Mouse (Mus musculus) layer of hippocampus, adult 18-20 months (tissue): ENCODE measurements around the gene Syngr3. TPM values are rescaled to one million over a fixed set of nuclear protein-coding genes. Genes with fewer than 3 reads are reported as not detected.
"Not testable (repeated sequence)": the region's sequence is repeated elsewhere in the genome, so short reads cannot be mapped to it uniquely, and the experiment has no call there.

Experiments used
- DNase-seq, 2 experiments: peaks; one replicate each; pipeline ENCODE4 v3.0.0; 2022; ENCODE audit warnings: low spot score in 2 of 2
- total RNA-seq, 2 experiments: library from RNA; stranded (reverse); gene quantifications; 2 replicates each; pipeline ENCODE4 v1.2.3; 2021

The Syngr3 gene
- total RNA-seq, 2 experiments from 2014 or later: 159 to 169 TPM

DNA sequence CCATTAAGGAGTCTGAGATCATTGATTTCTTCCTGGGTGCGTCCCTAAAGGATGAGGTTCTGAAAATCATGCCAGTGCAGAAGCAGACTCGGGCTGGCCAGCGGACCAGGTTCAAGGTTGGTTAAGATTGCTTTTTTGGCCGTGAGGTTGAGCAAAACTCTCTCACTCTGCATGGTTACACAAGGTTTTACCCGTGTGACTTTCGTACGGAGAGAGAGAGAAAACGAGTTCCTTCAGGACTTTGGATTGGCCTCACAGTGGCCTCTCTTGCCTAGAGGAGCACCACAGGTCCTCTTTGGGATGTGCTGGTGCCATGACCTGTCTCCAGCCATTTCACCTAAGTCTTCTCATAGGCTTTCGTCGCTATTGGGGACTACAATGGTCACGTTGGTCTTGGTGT is 30.9 kb upstream of the Syngr3 start:
- DNase-seq: not testable (repeated sequence)

DNA sequence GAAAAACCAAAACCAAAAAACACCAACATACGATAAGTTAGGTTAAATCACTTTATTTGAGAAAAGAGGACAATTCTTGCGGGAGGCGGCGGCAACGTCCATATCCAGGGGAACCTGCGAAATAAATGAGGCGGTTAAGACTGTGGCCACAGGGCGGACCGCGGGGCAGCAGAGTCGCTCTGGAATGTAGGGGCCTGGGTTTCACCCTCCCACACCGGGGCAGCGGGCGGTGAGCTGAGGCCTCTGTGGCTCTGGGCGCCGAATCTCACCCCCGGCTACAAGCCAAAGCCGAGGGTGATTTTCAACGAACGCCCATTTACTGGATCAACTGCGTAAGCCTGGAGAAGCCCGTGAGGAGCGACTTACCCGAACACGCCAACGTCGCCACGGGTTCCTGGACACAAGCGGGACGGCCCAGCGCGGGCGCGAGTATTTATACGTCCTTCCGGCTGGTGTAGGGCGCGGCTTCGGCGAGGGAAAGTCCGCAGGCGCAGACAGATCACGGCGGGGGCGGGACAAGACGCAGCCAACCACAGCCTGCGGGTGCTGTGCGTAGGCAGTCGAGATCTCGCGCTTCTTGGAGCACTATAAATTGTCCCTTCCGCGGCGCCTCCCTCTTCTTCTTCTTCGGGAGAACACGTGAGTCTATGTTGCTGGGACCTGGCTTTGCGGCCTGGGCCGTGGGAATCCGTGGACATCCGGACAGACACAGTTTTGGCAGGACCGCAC is 29.9 kb upstream of the Syngr3 start:
- peak; percentile 97 to 99 for DNase-seq

DNA sequence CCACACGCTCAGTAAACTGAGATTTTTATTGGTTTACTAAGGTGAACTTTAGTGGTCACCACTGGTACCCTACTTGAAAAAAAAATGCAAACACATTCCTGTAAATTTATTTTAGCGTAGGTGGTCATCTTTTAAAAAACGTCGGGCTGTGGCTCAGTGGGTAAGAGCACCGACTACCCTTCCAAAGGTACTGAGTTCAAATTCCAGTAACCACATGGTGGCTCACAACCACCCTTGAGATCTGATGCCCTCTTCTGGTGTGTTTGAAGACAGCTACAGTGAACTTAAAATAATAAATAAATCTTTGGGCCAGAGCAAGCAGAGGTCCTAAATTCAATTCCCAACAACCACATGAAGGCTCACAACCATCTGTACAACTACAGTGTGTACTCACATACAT is 29.2 kb upstream of the Syngr3 start:
- not testable (repeated sequence) for DNase-seq

DNA sequence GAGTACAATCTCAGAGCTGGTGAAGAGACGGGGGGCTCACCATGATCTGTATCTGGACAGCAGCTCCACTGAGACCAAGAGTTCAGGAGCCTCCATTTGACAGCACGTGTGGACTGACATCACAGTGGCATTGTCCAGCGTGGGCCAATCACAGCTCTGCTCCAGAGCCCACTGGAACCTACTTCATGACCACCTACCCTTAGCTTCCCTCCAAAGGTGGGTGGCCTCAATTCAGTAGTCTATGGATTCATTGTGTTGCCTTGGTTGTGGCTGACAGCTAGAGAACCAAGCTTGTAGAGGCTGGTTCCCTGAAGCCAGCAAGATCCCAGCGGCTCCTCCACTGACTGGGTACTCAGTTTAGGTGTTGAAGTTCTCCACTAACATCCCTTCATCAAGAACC is 28.2 kb upstream of the Syngr3 start, which contains the start of the genes Rnf151 and Rps2:
Rnf151 (minus strand) TSS at position 121 of the 400 bp plus-strand sequence.
Rps2 (plus strand) TSS at position 174 of the 400 bp plus-strand sequence.
- no peak for DNase-seq

DNA sequence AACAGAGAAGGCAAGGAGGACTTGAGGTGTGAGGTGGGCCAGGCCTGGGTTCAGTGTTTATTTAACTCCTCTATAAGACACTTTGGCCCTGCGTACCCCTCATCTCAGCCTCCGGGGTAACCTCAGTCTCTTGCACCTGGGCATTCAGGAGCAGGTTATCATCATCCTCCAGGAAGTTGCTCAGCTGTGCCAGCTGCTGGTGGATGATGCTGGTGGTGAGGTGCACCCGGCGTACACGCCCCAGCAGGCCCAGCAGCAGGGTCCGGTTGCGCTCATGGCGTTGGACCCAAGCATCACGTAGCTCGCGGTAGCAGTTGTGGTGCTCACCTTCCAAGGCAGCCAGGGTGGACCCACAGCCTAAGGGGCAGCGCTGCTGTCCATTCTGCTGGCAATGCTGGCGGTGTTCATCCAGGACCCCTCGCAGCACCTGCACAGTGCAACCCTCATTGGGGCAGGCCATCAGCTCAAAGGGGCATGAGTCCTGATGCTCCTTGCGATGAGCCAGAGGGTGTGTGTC is 26.5 kb upstream of the Syngr3 start:
- no peak for DNase-seq

DNA sequence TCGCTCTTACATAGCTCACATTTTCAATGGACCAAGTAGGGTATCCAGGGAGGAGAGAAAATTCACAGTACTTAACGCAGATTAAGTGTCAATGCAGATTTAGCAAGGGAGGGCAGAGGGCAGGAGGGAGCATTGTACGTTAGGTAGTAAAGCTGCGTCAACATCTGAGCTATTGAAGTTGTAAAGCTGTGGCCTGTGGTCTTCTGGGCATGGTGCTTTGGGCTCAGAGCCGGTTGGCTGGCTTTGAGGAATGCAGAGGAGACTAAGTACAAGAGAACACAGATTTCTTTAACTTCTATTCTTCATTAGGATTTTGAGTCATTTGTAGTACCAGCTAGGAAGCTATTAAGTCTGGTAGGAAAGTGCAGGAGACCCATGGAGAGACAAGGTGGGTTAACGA is 25.8 kb upstream of the Syngr3 start:
- no peak for DNase-seq

DNA sequence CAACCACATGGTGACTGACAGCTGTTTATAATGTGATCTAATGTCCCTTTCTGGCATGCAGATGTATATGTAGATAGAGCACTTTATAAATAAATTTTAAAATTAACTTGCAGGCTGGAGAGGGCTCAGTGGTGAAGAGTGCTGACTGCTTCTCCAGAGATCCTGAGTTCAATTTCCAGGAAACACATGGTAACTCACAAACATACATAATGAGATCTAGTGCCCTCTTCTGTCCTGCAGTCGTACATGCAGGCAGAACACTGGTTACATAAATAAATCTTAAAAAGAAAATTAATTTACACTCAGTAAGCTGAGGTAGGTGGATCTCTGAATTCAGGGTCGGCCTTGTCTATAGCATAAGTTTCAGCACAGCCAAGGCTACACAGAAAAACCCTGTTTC is 18.9 kb upstream of the Syngr3 start:
- DNase-seq: no peak

DNA sequence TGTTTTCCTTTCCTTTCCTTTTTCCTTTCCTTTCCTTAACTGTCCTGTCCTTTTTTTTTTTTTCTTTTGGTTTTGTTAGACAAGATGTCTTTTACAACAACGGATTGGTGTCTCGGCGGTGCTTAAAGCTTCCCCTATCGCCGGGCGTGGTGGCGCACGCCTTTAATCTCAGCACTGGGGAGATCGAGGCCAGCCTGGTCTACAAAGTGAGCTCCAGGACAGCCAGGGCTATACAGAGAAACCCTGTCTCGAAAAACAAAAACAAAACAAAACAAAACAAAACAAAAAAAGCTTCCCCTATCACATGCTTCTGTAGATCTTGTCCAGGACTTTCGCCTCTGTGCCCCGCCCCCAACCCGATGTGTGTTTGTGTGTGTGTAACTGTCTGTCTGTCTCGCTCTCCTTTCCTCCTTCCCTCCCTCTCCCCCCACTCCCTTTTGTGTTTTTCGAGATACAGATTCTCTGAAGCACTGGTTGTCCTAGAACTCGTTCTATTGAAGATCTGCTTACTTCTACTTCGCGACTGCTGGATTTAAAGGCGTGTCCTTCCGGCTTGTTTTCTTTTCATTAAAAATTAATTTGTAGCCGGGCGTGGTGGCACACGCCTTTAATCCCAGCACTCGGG is 18.2 kb upstream of the Syngr3 start:
- no peak for DNase-seq

DNA sequence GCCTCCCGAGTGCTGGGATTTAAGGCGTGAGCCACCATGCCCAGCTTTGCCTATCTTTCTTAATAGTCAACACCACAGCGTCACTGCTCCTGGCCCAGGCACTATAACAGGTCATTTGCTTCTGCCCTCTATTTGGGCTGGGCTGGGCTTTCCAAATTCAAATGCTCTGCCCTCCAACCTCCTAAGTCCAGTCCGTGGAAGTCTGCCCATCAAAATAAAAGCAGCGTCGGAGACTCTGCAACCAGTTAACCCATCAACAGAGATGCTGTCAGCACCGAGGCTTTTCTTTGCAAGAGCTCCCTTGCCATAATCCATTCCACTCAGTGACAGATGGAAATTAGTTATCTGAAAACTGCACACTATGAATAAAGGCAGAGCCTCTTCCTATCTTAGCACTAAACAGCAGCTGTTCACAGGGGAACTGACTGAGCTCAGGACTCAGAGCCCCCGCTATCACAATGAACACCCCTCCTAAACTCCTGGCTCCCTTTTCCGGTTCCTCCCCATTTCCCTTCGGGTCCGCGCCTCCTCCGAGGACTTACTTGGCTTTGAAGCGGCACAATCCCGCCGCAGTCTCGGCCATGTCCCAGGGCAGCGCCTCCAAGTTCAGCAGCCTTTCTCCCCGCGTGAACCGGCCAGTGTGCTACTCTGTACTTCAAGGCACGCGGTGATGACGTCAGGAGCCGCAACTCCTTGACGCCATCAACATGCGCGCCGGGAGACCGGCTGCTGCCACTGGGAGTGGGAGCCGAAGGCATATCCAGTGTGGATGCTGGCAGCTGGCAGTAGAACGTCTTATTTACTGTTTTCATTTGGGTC is 17.4 kb upstream of the Syngr3 start, which contains the start of gene Tbl3:
Tbl3 (minus strand) TSS at position 679 of the 819 bp plus-strand sequence.
- peak; percentile 92 to 97 for DNase-seq

DNA sequence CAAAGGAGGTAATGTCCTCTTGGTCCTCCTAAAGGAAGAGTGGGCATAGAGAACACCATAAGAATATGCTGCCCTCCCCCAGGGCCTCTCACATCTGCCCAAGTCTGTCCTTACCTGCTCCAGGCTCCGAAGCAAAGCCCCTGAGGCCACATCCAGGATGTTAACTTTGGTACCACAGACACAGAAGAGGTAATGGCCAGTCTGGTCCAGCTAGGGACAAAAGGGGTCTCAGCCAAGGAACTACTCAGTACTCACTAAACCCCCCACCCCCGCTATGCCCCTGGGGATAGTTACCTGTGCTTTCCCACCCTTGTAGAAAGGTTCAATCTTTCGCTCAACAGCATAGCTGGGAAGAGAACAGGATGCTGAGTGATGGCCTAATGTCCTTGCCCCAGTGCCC is 16.1 kb upstream of the Syngr3 start:
- DNase-seq: no peak

DNA sequence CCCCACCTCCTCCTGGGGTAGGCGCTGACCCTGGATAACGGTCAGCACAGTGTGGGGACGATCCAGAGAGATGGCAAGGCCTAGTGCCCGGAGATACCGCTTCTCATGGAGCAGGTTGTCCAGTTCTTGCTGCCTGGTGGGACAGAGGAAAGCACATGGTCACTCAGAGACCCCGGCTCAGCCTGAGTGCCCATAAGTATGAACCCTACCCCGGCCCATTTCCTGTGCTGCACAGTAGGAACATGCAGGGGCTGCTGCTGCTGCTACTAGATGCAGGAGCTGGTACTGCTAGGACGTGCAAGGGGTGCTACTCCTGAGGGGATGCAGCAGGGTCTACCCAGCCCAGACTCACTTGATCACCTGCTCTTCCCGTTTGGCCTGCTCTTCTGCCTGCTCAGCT is 11.5 kb upstream of the Syngr3 start:
- no peak for DNase-seq

DNA sequence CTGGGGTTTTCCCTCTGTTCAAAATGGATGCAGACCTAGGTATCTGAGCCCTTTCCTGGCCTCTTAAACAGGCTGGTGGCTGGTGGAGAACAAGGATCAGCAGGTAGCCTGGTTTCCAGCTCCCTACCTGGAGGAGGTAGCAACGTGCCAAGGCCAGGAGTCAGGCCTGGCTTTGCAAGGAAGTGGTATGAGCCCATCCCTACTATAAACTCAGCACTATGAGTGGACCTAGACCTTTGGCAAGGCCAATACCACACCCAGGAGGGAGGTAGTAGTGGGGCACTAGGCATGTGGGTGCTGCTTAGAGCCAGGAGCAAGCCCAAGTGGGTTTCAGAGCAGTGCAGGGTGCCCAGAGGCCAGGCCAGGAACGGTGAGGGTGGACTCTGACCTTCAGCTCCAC is 9.7 kb upstream of the Syngr3 start:
- no peak for DNase-seq

DNA sequence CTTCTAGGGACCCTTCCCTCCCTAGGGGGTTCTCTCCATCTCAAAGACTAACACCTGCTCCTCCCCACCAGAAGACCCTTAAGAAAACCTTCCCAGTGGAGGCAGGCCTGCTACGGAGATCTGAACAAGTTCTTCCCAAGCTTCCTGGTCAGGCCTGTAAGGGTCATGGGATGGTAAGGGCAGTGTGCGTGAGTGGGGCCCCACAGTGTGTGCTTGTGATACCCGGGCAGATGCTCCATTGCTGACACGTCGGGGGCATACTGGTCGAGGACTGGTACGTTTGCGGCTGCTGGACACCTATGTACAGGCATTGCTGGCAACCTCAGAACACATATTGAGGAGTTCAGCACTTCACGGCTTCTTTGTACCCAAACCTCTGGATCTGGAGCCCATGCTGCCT is 9.0 kb upstream of the Syngr3 start:
- no peak for DNase-seq

DNA sequence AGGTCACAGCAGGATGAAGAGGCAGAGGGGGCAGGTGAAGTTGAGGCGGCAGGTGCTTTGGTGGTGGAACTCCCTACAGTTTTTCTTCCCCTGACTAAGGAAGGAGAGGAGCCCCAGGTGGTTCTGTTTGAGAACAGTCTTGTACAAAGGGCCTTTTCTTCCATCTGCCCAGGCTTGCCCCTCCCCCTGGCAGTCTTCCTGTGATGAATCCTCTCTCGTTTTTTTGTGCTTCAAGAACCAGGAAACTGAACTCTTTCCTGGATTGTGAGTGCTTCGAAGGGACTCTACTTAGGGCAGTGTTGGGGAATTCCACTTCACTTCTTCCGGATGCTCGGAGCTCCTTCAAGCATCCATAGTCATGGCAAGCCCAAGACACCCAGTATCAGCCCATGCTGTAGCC is 8.2 kb upstream of the Syngr3 start:
- DNase-seq: no peak

DNA sequence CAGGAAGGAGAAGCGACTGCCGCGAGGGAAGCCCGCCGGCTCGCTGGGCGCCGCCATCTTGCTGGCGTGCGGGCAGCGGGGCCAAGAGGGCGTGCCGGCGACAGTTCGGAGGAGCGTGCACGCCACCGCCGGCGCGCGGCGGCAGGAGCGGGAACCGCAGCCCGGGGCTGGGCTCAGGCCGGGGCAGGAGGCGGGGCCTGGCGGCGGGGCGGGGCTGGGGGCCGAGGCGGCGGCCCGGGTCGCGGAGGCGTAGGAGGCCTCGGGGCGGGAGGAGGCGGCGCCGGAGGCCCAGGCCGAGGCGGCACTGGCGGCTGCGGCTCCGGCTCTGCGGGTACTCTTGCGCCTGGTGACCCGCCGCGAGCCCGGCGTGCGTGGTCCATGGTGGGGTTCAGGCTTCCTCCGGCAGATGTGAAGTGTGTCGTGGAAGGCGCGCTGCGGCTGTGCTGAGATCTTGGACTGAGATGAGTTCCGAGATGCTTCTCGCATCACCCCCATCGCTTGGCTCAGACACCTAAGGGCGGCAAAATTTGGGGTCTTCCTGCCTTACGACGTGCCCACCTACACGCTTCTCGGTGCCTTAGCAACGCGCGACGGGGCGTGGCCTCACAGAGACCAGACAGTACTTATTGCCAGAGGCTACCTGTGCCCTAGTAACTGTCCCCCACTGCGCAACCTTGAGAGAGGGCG is 6.4 kb upstream of the Syngr3 start, which contains the start of the genes Gfer and Noxo1:
Gfer (minus strand) TSS at position 146 of the 687 bp plus-strand sequence.
Noxo1 (plus strand) TSS at position 224 of the 687 bp plus-strand sequence.
- peak; percentile 76 to 81 for DNase-seq

DNA sequence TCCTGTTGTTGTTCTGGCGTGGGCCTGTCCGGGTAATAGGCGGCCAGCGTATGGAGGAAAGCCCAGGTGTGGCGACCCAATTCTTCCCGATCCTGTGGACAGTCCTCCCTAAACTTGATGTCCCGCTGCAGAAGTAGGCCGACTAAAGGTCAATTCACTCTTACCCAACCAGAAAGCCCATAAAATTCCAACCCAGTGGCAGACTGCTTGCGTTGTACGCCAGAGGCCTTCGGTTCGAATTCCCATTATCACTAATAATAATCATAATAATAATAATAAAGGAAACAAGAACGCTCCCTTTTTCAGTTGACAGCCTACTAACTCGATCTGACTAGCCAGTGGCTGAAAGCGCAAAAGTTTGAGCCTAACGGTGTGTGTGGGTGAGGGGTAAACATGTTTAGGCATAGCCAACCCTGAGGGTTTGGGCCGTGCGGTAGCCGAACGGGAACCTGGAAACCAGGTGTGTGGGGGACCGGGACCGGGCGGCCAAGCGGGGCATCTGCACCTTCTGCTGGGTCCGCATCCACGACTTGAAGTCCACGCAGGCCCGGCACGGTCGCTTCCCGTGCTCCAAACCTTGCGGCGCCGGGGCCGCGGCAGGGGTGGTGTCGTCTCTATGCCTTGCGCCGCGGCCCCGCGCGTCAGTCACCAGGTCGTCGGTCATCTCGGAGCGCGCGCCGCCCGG is 5.7 kb upstream of the Syngr3 start:
- no peak for DNase-seq

DNA sequence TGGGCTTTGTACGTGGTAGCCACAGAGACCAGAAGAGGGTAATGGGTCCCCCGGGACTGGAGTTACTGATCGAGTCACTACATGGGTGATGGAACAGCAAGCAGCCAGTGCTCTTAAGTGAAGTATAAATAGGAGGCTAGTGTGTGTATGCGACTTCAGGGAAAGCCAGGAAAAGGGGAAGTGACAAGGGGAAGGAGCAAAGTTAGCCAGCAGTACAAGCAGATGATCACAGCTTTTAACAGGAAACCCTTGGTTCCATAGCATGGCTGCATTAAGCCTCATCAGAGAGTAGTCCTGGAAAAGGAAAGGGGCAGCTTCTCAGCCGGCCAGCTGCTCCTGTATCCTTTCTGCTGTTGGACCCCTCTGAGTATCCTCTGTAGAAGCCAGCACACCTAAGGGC is 2.6 kb upstream of the Syngr3 start:
- DNase-seq: no peak

DNA sequence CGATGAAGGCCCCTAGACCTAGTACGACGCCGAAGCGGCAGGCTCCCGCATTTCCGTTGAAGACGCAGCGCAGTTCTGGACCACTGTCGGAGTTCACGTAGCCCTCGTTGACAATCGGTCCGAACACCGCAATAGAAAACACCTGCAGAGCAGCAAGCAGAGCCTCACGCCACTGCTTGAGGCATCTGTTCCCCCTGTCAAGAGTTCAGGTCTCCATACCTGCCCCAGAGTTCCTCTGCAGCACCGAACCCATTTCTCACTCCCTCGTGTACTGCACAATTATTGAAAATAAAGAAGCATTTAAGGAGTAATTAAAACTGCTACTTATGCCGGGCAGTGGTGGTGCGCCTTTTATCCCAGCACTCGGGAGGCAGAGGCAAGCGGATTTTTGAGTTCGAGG is 2.2 kb downstream of the Syngr3 start:
- DNase-seq: no peak

DNA sequence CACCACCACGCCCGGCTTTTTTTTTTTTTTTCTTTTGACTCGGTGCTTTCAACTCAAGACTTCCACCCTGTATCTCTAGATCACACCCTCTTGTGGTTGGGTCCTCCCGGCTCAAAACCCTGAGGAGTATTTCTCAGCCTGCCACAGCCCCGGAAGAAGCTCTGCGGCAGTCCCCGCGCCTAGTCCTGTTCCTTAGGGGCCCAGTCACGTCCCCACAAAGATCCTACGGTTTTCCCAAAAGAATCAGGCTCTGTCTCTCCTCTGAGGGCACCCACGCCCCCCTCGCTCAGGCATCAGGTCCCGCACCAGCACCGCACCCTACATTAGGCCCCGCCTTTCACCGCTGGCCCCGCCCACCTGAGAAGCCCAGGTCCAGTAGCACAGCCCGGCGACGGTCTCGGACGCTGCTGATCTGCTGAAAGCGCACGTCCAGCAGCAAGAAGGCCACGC is 2.6 kb downstream of the Syngr3 start:
- DNase-seq: no peak

DNA sequence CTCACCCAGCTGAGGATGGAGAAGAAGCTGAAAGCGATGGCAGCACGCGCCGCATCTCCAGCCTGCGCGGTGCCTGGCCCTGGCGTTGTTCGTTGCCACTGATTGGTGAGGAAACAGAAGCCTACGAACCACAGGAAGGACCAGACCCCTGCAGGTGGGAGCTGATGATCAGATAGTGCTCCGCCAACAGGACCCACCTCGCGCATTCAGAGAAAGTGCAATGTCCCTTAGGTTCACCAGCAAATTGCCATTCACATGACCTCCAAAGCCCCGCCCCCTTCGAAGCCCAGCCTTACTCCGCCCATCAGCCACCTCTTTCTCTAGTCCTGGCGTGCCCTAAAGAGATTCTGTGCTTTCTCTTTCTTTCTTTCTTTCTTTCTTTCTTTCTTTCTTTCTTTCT is 3.2 kb downstream of the Syngr3 start:
- no peak for DNase-seq
